Mouse (Mus musculus) neural tube, embryonic 13.5 days (tissue): ENCODE data around the gene Garnl3. TPM values are rescaled to one million over a fixed set of nuclear protein-coding genes. Genes with fewer than 3 reads are reported as not detected.

ENCODE experiments used
- ATAC-seq: fragments of 200-750 bp; cut with Nextera tagmentation; 2 replicates; pipeline ENCODE4 v1.8.0; 2017; ENCODE audit warnings: low read depth, mild to moderate bottlenecking, moderate TSS enrichment, moderate library complexity
- H3K27ac ChIP-seq: fragments of 300-500 bp; sonication (generic); replicated peaks from 2 replicates; pipeline ENCODE4 v1.5.1; 2015; ENCODE audit warnings: moderate library complexity, mild to moderate bottlenecking, inconsistent platforms
- H3K27me3 ChIP-seq: fragments of 300-500 bp; sonication (generic); 2 replicates; pipeline ENCODE4 v1.6.1; 2015; ENCODE audit warnings: mild to moderate bottlenecking, inconsistent platforms
- H3K36me3 ChIP-seq: fragments of 300-500 bp; sonication (generic); 2 replicates; pipeline ENCODE4 v1.6.1; 2015; ENCODE audit warnings: mild to moderate bottlenecking, inconsistent platforms
- H3K4me1 ChIP-seq: fragments of 300-500 bp; sonication (generic); replicated peaks from 2 replicates; pipeline ENCODE4 v1.6.1; 2015; ENCODE audit warnings: inconsistent platforms
- H3K4me2 ChIP-seq: fragments of 300-500 bp; sonication (generic); 2 replicates; pipeline ENCODE4 v1.6.1; 2015; ENCODE audit warnings: inconsistent platforms, mild to moderate bottlenecking, moderate library complexity
- H3K4me3 ChIP-seq: fragments of 300-500 bp; sonication (generic); 2 replicates; pipeline ENCODE4 v1.5.1; 2015; ENCODE audit warnings: mild to moderate bottlenecking, inconsistent platforms
- H3K9ac ChIP-seq: fragments of 300-500 bp; sonication (generic); 2 replicates; pipeline ENCODE4 v1.6.1; 2015; ENCODE audit warnings: moderate library complexity, mild to moderate bottlenecking, inconsistent platforms
- H3K9me3 ChIP-seq: fragments of 300-500 bp; sonication (generic); 2 replicates; pipeline ENCODE4 v1.6.1; 2016; ENCODE audit warnings: inconsistent platforms
- WGBS: fragments of 180-500 bp; shearing (Covaris S2); methylation state at CpG from one replicate; pipeline ENCODE4 v1.1.7; 2015; 5-methylcytosine and 5-hydroxymethylcytosine counted together
- polyA plus RNA-seq: library from polyadenylated mRNA; unstranded; fragments of >200 nt; fragmentation: Nextera tagmentation; extraction: Ambion mirVana; gene quantifications from 2 replicates; pipeline ENCODE4 v1.2.1, GENCODE M21; 2015

The Garnl3 gene
- polyA plus RNA-seq, 1 experiment from 2014 or later = 33.4 TPM

DNA sequence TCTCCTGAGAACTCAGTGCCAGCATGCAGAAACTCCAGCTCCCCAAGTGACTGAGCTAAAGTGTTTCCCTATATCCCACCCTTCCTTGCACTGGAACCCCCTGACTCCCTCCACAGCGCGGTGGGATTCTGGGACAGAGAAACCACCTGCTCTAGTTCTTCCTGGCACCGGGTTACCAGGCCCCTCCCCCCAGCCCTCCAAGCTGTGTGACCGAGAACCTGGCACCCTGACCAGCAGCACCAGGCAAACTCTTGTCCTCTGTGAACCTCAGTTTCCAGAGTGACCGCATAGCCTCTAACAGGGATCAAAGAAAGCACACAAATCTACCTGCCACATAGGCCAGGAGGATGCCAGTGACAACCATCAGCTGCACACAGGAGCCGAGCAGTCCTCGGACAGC, 151.8 kb downstream of the Garnl3 start:
- H3K27me3 ChIP-seq = no peaks in the 10 kb centered on the region
- WGBS = 86% methylated on average over 7 of the region's 7 CpGs
- no peak overlapping the region for H3K27ac ChIP-seq
- H3K4me2 ChIP-seq = no peak overlapping the region
- peaks cover 19% of the 10 kb centered on the region for H3K36me3 ChIP-seq
- no peak overlapping the region for H3K4me3 ChIP-seq
- H3K9me3 ChIP-seq = no peaks in the 10 kb centered on the region
- no peak for ATAC-seq
- H3K4me1 ChIP-seq = peaks cover 25% of the 10 kb centered on the region
- H3K9ac ChIP-seq = peak overlapping the region; percentile 31; the same call in 1 of the 2 replicates

DNA sequence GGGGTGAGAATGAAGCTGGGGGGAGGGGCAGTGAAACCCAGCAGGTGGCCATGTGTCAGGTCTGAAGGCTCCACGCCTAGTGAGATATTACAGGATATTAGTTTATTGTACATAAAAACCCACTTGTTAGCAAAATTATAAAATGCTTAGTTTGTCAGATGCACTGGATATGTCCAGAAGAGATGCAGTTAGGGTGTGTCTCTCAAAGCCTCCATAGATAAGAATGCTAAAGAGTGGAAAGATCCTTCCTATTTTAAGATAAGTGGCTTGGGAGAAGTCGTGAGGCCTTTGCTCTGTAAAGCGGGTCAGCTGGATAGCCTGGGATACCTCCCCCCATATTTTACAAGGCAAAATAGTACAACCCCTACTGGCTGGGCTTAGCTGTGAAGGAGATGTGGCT, 152.8 kb downstream of the Garnl3 start:
- Histone ChIP-seq H3K9me3 (no peaks in the 10 kb centered on the region), H3K4me3 (no peak overlapping the region), H3K27ac (no peak overlapping the region), H3K27me3 (no peaks in the 10 kb centered on the region), H3K36me3 (peaks cover 29% of the 10 kb centered on the region), H3K4me1 (peaks cover 25% of the 10 kb centered on the region), H3K9ac (no peak overlapping the region), H3K4me2 (no peak overlapping the region)
- WGBS = 83% methylated on average over 3 of the region's 3 CpGs
- no peak for ATAC-seq

- Histone ChIP-seq H3K4me1 (peaks cover 17% of the 10 kb centered on the region), H3K36me3 (peaks cover 42% of the 10 kb centered on the region), H3K9ac (peak overlapping the region; percentile 18; the same call in 1 of the 2 replicates), H3K27me3 (no peaks in the 10 kb centered on the region), H3K9me3 (no peaks in the 10 kb centered on the region), H3K27ac (no peak overlapping the region), H3K4me3 (no peak overlapping the region), H3K4me2 (no peak overlapping the region)
- 79% methylated on average over 5 of the region's 5 CpGs for WGBS
- no peak for ATAC-seq
Observed at GRCm38 (mm10) chr2:32977114-32977513, 154.3 kb downstream of the Garnl3 start.

GRCm38 (mm10) chr2:32974216-32974615, 157.2 kb downstream of the Garnl3 start:
- Histone ChIP-seq H3K9me3 (no peaks in the 10 kb centered on the region), H3K9ac (no peak overlapping the region), H3K27me3 (no peaks in the 10 kb centered on the region), H3K4me3 (no peak overlapping the region), H3K36me3 (peaks cover 42% of the 10 kb centered on the region), H3K4me1 (peaks cover 15% of the 10 kb centered on the region), H3K27ac (no peak overlapping the region), H3K4me2 (no peak overlapping the region)
- no peak for ATAC-seq
- WGBS = 89% methylated on average over 8 of the region's 8 CpGs

- WGBS = 26% methylated on average over 9 of the region's 9 CpGs
- ATAC-seq = no peak
- no peak overlapping the region for H3K4me2 ChIP-seq
- no peak overlapping the region for H3K4me3 ChIP-seq
- H3K27ac ChIP-seq = no peak overlapping the region
- peaks cover 38% of the 10 kb centered on the region for H3K36me3 ChIP-seq
- H3K9ac ChIP-seq = no peak overlapping the region
- no peaks in the 10 kb centered on the region for H3K27me3 ChIP-seq
- peaks cover 28% of the 10 kb centered on the region for H3K4me1 ChIP-seq
- H3K9me3 ChIP-seq = no peaks in the 10 kb centered on the region
Observed at GRCm38 (mm10) chr2:32971235-32971634, 160.2 kb downstream of the Garnl3 start.

DNA sequence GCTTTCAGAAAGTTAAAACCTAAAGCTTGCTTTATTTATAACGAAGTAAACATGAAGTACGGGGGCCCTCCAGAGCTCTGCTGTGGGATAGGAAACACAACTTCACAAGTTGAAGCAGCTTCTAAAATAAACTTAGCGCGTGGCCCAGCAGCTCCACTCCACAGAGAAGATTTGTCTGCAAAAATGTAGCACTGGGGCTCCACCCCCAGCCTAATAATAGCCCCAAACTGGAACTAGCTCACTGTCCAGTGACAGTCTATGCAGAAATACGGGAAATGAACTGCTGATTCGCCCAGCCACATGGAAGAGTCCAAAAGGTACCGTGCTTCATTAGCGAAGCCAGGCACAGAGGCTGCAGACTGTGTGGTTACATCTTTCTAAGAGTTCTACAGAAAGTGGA, 162.1 kb downstream of the Garnl3 start:
- 91% methylated on average over 8 of the region's 8 CpGs for WGBS
- H3K9ac ChIP-seq = 0 out of 2 replicates have a peak overlapping the region, but pooled peaks have one; percentile 38
- peaks cover 28% of the 10 kb centered on the region for H3K36me3 ChIP-seq
- H3K9me3 ChIP-seq = no peaks in the 10 kb centered on the region
- no peaks in the 10 kb centered on the region for H3K27me3 ChIP-seq
- no peak for ATAC-seq
- peaks cover 38% of the 10 kb centered on the region for H3K4me1 ChIP-seq
- no peak overlapping the region for H3K27ac ChIP-seq
- H3K4me3 ChIP-seq = no peak overlapping the region
- H3K4me2 ChIP-seq = no peak overlapping the region

DNA sequence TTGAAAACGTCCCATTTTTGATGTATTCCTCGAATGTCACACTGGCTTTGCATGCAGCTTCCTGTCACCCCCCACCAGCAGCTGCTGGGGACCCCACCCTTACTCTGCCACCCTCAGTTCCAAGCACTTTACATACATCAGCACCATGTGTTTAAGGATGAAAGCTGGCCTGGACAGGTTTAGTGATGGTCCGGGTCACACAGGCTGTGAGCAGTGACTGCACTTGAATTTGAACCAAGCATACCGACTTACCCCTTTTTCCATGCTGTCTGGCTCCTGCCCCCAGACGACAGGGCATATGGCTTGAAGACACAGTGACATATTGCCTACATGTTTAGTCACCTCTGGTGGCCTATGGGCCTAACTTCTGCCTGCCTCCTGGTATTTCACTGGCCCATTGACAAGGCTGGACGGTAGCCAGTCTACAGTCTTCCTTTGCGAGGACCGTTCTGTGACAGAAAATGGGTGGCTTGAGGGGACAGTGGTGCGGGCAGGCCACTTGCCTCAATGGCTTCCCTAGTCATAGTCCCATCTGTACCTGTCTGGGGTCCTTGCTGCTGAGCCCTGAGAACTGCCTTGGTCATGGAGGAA, 163.3 kb downstream of the Garnl3 start:
- no peaks in the 10 kb centered on the region for H3K9me3 ChIP-seq
- peak overlapping the region; percentile 76 for H3K9ac ChIP-seq
- 86% methylated on average over 9 of the region's 9 CpGs for WGBS
- H3K4me3 ChIP-seq = peak overlapping the region; percentile 59
- H3K27me3 ChIP-seq = no peaks in the 10 kb centered on the region
- H3K27ac ChIP-seq = peak overlapping the region; percentile 94; the same call in 1 of the 2 replicates
- peak overlapping the region; percentile 87 for H3K4me2 ChIP-seq
- H3K36me3 ChIP-seq = peaks cover 28% of the 10 kb centered on the region
- H3K4me1 ChIP-seq = peaks cover 50% of the 10 kb centered on the region
- ATAC-seq = no peak

DNA sequence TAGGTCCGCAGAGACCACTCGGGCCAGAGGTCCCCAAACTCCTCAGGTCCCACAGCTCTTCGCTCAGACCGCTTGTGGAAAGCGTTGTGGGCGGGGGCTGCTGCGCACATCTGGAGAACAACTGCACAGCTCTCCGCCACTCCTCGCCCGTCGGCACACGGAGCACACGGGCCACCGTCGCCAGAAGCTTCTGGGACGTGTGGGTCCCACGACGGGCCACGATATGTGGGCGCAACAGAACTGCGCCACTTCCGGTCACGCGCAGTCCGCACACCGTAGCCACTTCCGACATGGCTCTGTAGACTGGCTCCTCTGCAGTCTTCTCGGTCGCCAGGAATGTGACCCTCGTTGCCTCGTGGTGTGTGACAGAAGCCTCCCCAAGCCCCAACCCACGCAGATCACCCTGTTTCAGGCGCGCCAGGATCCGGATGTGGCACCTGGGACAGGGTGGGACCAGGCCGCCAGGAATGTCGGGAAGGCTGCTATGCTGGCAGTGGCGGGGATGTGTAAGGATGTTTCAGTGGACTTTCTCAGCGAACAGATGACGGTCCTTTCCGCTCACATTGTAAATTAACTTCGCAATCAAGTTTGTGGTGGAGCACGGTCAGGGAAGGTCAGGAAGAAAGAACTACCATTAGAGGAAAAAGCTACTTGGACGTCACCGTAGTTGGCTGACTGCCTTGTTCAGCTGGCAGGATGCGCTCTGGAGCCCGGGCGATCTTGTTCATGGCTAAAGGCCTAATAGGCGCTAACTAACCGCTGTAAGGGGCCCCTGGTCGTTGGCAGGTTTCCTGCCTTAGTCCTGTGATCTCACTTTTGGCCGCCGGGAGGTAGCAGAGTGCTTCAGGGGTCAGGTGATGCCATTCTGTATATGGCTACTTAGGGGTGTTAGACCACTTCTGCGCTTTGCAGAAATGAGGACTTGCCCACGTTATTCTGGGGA, 164.5 kb downstream of the Garnl3 start:
- peak overlapping the region; percentile 87 for H3K4me2 ChIP-seq
- no peaks in the 10 kb centered on the region for H3K9me3 ChIP-seq
- peak overlapping the region; percentile 76 for H3K9ac ChIP-seq
- peak overlapping the region; percentile 59 for H3K4me3 ChIP-seq
- no peaks in the 10 kb centered on the region for H3K27me3 ChIP-seq
- peaks cover 26% of the 10 kb centered on the region for H3K36me3 ChIP-seq
- ATAC-seq = peak; percentile 91
- WGBS = under 1% methylated on average over 55 of the region's 55 CpGs
- peak overlapping the region; percentile 94 for H3K27ac ChIP-seq
- H3K4me1 ChIP-seq = peaks cover 62% of the 10 kb centered on the region

DNA sequence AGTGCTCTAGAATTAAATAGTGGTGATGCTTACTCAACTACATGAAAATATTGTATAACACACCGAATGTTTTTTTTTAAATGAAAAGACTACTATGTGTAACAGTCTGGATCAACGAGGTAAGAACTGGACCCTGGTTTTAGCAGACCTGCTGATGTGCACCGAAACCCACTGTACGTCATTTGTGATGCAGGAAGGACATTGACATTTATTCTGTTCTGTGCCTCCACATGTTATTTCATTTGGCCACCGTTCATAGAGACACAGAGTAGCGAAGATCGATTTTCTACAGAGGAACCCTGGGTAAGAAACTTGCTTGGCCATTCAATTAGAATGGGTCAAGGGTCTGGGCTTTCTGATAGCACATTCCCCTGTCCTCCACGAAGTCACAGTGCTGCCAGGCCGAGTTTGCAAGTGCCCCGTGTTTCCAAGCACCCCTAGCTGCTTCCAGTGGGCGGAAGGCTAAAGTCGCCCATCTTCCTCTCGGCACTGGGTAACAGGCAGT, 165.2 kb downstream of the Garnl3 start:
- H3K36me3 ChIP-seq = peaks cover 26% of the 10 kb centered on the region
- peak overlapping the region; percentile 94 for H3K27ac ChIP-seq
- peak overlapping the region; percentile 59 for H3K4me3 ChIP-seq
- H3K4me1 ChIP-seq = peaks cover 61% of the 10 kb centered on the region
- no peaks in the 10 kb centered on the region for H3K27me3 ChIP-seq
- peak overlapping the region; percentile 87 for H3K4me2 ChIP-seq
- no peaks in the 10 kb centered on the region for H3K9me3 ChIP-seq
- 12% methylated on average over 13 of the region's 13 CpGs for WGBS
- H3K9ac ChIP-seq = peak overlapping the region; percentile 76
- no peak; the same call in 1 of the 2 replicates for ATAC-seq

GRCm38 (mm10) chr2:32965511-32966183, 165.8 kb downstream of the Garnl3 start:
- 16% methylated on average over 7 of the region's 7 CpGs for WGBS
- Histone ChIP-seq H3K4me2 (peak overlapping the region; percentile 87), H3K27ac (no peak overlapping the region), H3K9ac (no peak overlapping the region), H3K4me3 (no peak overlapping the region; the same call in 1 of the 2 replicates), H3K4me1 (peaks cover 60% of the 10 kb centered on the region), H3K27me3 (no peaks in the 10 kb centered on the region), H3K9me3 (no peaks in the 10 kb centered on the region), H3K36me3 (peaks cover 26% of the 10 kb centered on the region)
- no peak for ATAC-seq

- Histone ChIP-seq H3K4me3 (no peak overlapping the region), H3K4me2 (no peak overlapping the region), H3K9me3 (no peaks in the 10 kb centered on the region), H3K4me1 (peaks cover 63% of the 10 kb centered on the region), H3K36me3 (peaks cover 26% of the 10 kb centered on the region), H3K27me3 (no peaks in the 10 kb centered on the region), H3K27ac (no peak overlapping the region), H3K9ac (no peak overlapping the region)
- ATAC-seq = no peak
- WGBS = 29% methylated on average over 10 of the region's 10 CpGs
Observed at GRCm38 (mm10) chr2:32964659-32965457, 166.6 kb downstream of the Garnl3 start.
